Mouse (Mus musculus): Measurements from ENCODE around the gene Adat2.
A peak's percentile ranks its signal among the peaks of the same experiment; 100 is the strongest.

Adat2 gene

GRCm38 (mm10) chr10:13552646-13553497 is at the start of gene Adat2, which contains the start of gene Pex3:
Gene Adat2 (plus strand): TSS chr10:13552894.
Gene Pex3 (minus strand): TSS chr10:13553142.
- DNase-seq = peak; percentile 82

- DNase-seq = no peak
These were observed 30.8 kb upstream of the Adat2 start for GRCm38 (mm10) chr10:13521857-13522256.

- DNase-seq = no peak
These were observed 24.5 kb upstream of the Adat2 start for GRCm38 (mm10) chr10:13528155-13528554.

GRCm38 (mm10) chr10:13534751-13535150 is 17.9 kb upstream of the Adat2 start:
- DNase-seq = no peak

GRCm38 (mm10) chr10:13536706-13537105 is 16.0 kb upstream of the Adat2 start:
- DNase-seq = no peak

GRCm38 (mm10) chr10:13539769-13540333 is 12.8 kb upstream of the Adat2 start:
- no peak for DNase-seq

GRCm38 (mm10) chr10:13541721-13542120 is 11.0 kb upstream of the Adat2 start:
- DNase-seq = no peak

- no peak for DNase-seq
These were observed 848 bp downstream of the Adat2 start for GRCm38 (mm10) chr10:13553498-13553985.

- no peak for DNase-seq
These were observed 1.6 kb downstream of the Adat2 start for GRCm38 (mm10) chr10:13554316-13554715.

GRCm38 (mm10) chr10:13560014-13560674 is 7.5 kb downstream of the Adat2 start:
- DNase-seq = no peak

GRCm38 (mm10) chr10:13564364-13565079 is 11.8 kb downstream of the Adat2 start:
- peak; percentile 52 for DNase-seq

GRCm38 (mm10) chr10:13565080-13565448 is 12.4 kb downstream of the Adat2 start:
- no peak for DNase-seq

GRCm38 (mm10) chr10:13566393-13566792 is 13.7 kb downstream of the Adat2 start:
- no peak for DNase-seq

- DNase-seq = no peak
These were observed 17.1 kb downstream of the Adat2 start for GRCm38 (mm10) chr10:13569818-13570217.

- no peak for DNase-seq
These were observed 18.2 kb downstream of the Adat2 start for GRCm38 (mm10) chr10:13570697-13571538.

- DNase-seq = no peak
These were observed 19.3 kb downstream of the Adat2 start for GRCm38 (mm10) chr10:13572003-13572402.

GRCm38 (mm10) chr10:13572410-13572809 is 19.7 kb downstream of the Adat2 start:
- DNase-seq = no peak

GRCm38 (mm10) chr10:13577123-13577522 is 24.4 kb downstream of the Adat2 start:
- no peak for DNase-seq

GRCm38 (mm10) chr10:13587914-13588313 is 35.2 kb downstream of the Adat2 start:
- DNase-seq = no peak

- no peak for DNase-seq
These were observed 39.5 kb downstream of the Adat2 start for GRCm38 (mm10) chr10:13592196-13592595.

- DNase-seq = no peak
These were observed 40.8 kb downstream of the Adat2 start for GRCm38 (mm10) chr10:13593529-13593928.

- no peak for DNase-seq
These were observed 43.4 kb downstream of the Adat2 start for GRCm38 (mm10) chr10:13596073-13596472.

Data from cerebellum, adult 11-12 months (tissue).